ENCODE assay signal across 14 mouse cellular contexts in genomic region chr16:30517666-30518283, GRCm38 (mm10). TPM values are rescaled to one million over a fixed set of nuclear protein-coding genes. Genes with fewer than 3 reads are reported as not detected.
A peak's percentile ranks its signal among the peaks of the same experiment; 100 is the strongest.
DNase-seq lines count a peak whose midpoint lies in the region; ATAC-seq and TF ChIP-seq lines count a peak whose summit lies in the region.
"Had no signal": no experiment of that assay in that cellular context is flagged by ENCODE, and none has a peak within 500 bp of the region (broad histone marks: within the 10 kb centered on the region; RNA-seq: fewer than 3 reads in every experiment).

No protein-coding gene starts in this region.

- peak; percentile 97 for DNase-seq in heart, adult 11 months
- no peak for DNase-seq in heart, postnatal 25 days (ENCODE audit: low spot score)
- peak; percentile 65 for DNase-seq in midbrain, embryonic 11.5 days (ENCODE audit: low spot score, missing footprints)
- DNase-seq in stomach, postnatal 0 days (ENCODE audit: low spot score), result peak; percentile 42
- DNase-seq in thymus, postnatal 36 days, result no peak
- DNase-seq in cerebellum, adult 18-20 months, result no peak
- DNase-seq: cerebellum, adult 8-10 months; liver, embryonic 13.5 days; midbrain, embryonic 14.5 days; spleen, adult 18-20 months had no signal

- H3K9me3 ChIP-seq in midbrain, embryonic 11.5 days (ENCODE audit: control insufficient read depth, low read length), result peaks cover 3% of the 10 kb centered on the region; the same call in 1 of the 2 replicates
- no peaks in the 10 kb centered on the region for H3K9me3 ChIP-seq in midbrain, embryonic 13.5 days
- H3K9me3 ChIP-seq in heart, embryonic 15.5 days (replicated peaks), result no peaks in the 10 kb centered on the region
- no peaks in the 10 kb centered on the region for H3K9me3 ChIP-seq in stomach, postnatal 0 days (ENCODE audit: control insufficient read depth, low read length)
- H3K9me3 ChIP-seq: embryonic facial prominence, embryonic 15.5 days; liver, embryonic 13.5 days had no signal

- H3K36me3 ChIP-seq in midbrain, embryonic 11.5 days (ENCODE audit: control insufficient read depth, insufficient read depth, low read length), result peaks cover 4% of the 10 kb centered on the region; the same call in 1 of the 2 replicates
- peaks cover 54% of the 10 kb centered on the region for H3K36me3 ChIP-seq in midbrain, embryonic 13.5 days
- H3K36me3 ChIP-seq in heart, embryonic 15.5 days, result peaks cover 5% of the 10 kb centered on the region; the same call in 1 of the 2 replicates
- no peaks in the 10 kb centered on the region for H3K36me3 ChIP-seq in stomach, postnatal 0 days (ENCODE audit: control insufficient read depth, insufficient read depth, low read length)
- H3K36me3 ChIP-seq: embryonic facial prominence, embryonic 15.5 days; liver, embryonic 13.5 days had no signal

- H3K27me3 ChIP-seq in midbrain, embryonic 11.5 days (ENCODE audit: control insufficient read depth, insufficient read depth, low read length), result no peaks in the 10 kb centered on the region
- no peaks in the 10 kb centered on the region for H3K27me3 ChIP-seq in midbrain, embryonic 13.5 days
- H3K27me3 ChIP-seq in heart, embryonic 15.5 days, result no peaks in the 10 kb centered on the region
- H3K27me3 ChIP-seq in stomach, postnatal 0 days (ENCODE audit: control insufficient read depth, insufficient read depth, low read length), result no peaks in the 10 kb centered on the region
- H3K27me3 ChIP-seq: embryonic facial prominence, embryonic 15.5 days had no signal

- TF ChIP-seq CTCF in stomach, postnatal 0 days (IDR thresholded peaks at IDR 0.05; ENCODE audit: low read depth), result no peak

- no peak for TF ChIP-seq EP300 in stomach, postnatal 0 days (optimal IDR thresholded peaks at IDR 0.05)

- H3K27ac ChIP-seq in midbrain, embryonic 11.5 days (ENCODE audit: low read depth, low read length), result no peak overlapping the region
- no peak overlapping the region for H3K27ac ChIP-seq in midbrain, embryonic 13.5 days
- H3K27ac ChIP-seq in heart, embryonic 15.5 days, result peak overlapping the region; percentile 46
- H3K27ac ChIP-seq in stomach, postnatal 0 days (replicated peaks), result 0 out of 2 replicates have a peak overlapping the region, but pooled peaks have one; percentile 18
- H3K27ac ChIP-seq: embryonic facial prominence, embryonic 15.5 days; hindbrain, embryonic 10.5 days; liver, embryonic 13.5 days had no signal

- no peak overlapping the region for H3K4me2 ChIP-seq in midbrain, embryonic 11.5 days
- no peak overlapping the region for H3K4me2 ChIP-seq in midbrain, embryonic 13.5 days (replicated peaks)
- H3K4me2 ChIP-seq in heart, embryonic 15.5 days, result peak overlapping the region; percentile 37; the same call in 1 of the 2 replicates
- H3K4me2 ChIP-seq in stomach, postnatal 0 days (replicated peaks; ENCODE audit: low read depth), result 0 out of 2 replicates have a peak overlapping the region, but pooled peaks have one; percentile 15
- H3K4me2 ChIP-seq: embryonic facial prominence, embryonic 15.5 days; liver, embryonic 13.5 days had no signal

- ATAC-seq in midbrain, embryonic 11.5 days (ENCODE audit: low FRiP score), result no peak
- no peak for ATAC-seq in midbrain, embryonic 13.5 days
- no peak for ATAC-seq in heart, embryonic 15.5 days (replicated peaks; ENCODE audit: insufficient number of reproducible peaks, insufficient read depth, low FRiP score, low read depth)
- ATAC-seq in stomach, postnatal 0 days (ENCODE audit: low FRiP score, low TSS enrichment), result 0 out of 2 replicates have a peak, but pooled peaks have one; percentile 16

- no peaks in the 10 kb centered on the region for H3K4me1 ChIP-seq in midbrain, embryonic 11.5 days (ENCODE audit: control insufficient read depth, insufficient read depth, low read length)
- 0 out of 2 replicates have a peak, but pooled peaks cover 5% of the 10 kb centered on the region for H3K4me1 ChIP-seq in midbrain, embryonic 13.5 days (replicated peaks)
- H3K4me1 ChIP-seq in heart, embryonic 15.5 days (replicated peaks), result peaks cover 32% of the 10 kb centered on the region
- peaks cover 10% of the 10 kb centered on the region for H3K4me1 ChIP-seq in stomach, postnatal 0 days (replicated peaks; ENCODE audit: control insufficient read depth, insufficient read depth)

- H3K4me3 ChIP-seq in midbrain, embryonic 11.5 days (ENCODE audit: low read depth, low read length), result no peak overlapping the region
- H3K4me3 ChIP-seq in midbrain, embryonic 13.5 days (replicated peaks), result no peak overlapping the region
- no peak overlapping the region for H3K4me3 ChIP-seq in heart, embryonic 15.5 days
- H3K4me3 ChIP-seq in stomach, postnatal 0 days (ENCODE audit: low read depth, low read length), result no peak overlapping the region
- H3K4me3 ChIP-seq: embryonic facial prominence, embryonic 15.5 days; hindbrain, embryonic 10.5 days; liver, embryonic 13.5 days had no signal

- H3K9ac ChIP-seq in midbrain, embryonic 11.5 days (ENCODE audit: low read length), result no peak overlapping the region
- no peak overlapping the region for H3K9ac ChIP-seq in midbrain, embryonic 13.5 days (replicated peaks)
- peak overlapping the region; percentile 19; the same call in 1 of the 2 replicates for H3K9ac ChIP-seq in heart, embryonic 15.5 days
- H3K9ac ChIP-seq in stomach, postnatal 0 days (ENCODE audit: low read length), result no peak overlapping the region
- H3K9ac ChIP-seq: embryonic facial prominence, embryonic 15.5 days; liver, embryonic 13.5 days had no signal

- 78% methylated on average over 11 of the region's 11 CpGs for WGBS in midbrain, embryonic 11.5 days
- 75% methylated on average over 11 of the region's 11 CpGs for WGBS in midbrain, embryonic 13.5 days
- 22% methylated on average over 11 of the region's 11 CpGs for WGBS in heart, embryonic 15.5 days
- 26% methylated on average over 11 of the region's 11 CpGs for WGBS in stomach, postnatal 0 days

- intact Hi-C loops in heart, postnatal 25 days (cut with DNase I), result loop anchor here (5.0 kb wide), 1 partner anchor 265 kb away; no protein-coding TSS in a partner anchor

RNA-seq across cellular contexts. Expression of gene Tmem44, which starts 32.9 kb away (rescaled TPM):
- 1 to 10 TPM; 6.5 to 7.8 TPM for total RNA-seq in heart, postnatal 25 days (2021)
- polyA plus RNA-seq in midbrain, embryonic 11.5 days (2014; fragmentation: Nextera tagmentation; extraction: Ambion mirVana), result 26.6 and 27.9 TPM in 2 replicates
- 70.9 and 73.1 TPM in 2 replicates for polyA plus RNA-seq in midbrain, embryonic 13.5 days (2015; fragmentation: Nextera tagmentation; extraction: Ambion mirVana)
- polyA plus RNA-seq in heart, embryonic 15.5 days (2015; fragmentation: Nextera tagmentation; extraction: Ambion mirVana), result 19.3 and 22.2 TPM in 2 replicates
- 3.5 and 4.3 TPM in 2 replicates for polyA plus RNA-seq in stomach, postnatal 0 days (2015; fragmentation: Nextera tagmentation; extraction: Ambion mirVana)

Comparison
In these comparisons a context has a peak if more than half of its experiments do, and no peak if none do; other contexts are left out.
1. DNase-seq: peak in heart, adult 11 months (single experiment), midbrain, embryonic 11.5 days (single experiment) and stomach, postnatal 0 days (single experiment); none in heart, postnatal 25 days (single experiment), thymus, postnatal 36 days (0 of 2) and cerebellum, adult 18-20 months (0 of 2).
2. H3K27ac ChIP-seq: peak in heart, embryonic 15.5 days (single experiment) and stomach, postnatal 0 days (single experiment); none in midbrain, embryonic 11.5 days (single experiment) and midbrain, embryonic 13.5 days (single experiment).
3. H3K4me2 ChIP-seq: peak in heart, embryonic 15.5 days (single experiment) and stomach, postnatal 0 days (single experiment); none in midbrain, embryonic 11.5 days (single experiment) and midbrain, embryonic 13.5 days (single experiment).